Mouse (Mus musculus) hindbrain, embryonic 10.5 days (tissue): ENCODE data around the gene Dus4l. TPM values are rescaled to one million over a fixed set of nuclear protein-coding genes. Genes with fewer than 3 reads are reported as not detected.

Experiments used
- polyA plus RNA-seq: library from polyadenylated mRNA; unstranded; fragments of >200 nt; fragmentation: Nextera tagmentation; extraction: Ambion mirVana; gene quantifications from 2 replicates; pipeline ENCODE4 v1.2.1, GENCODE M21; 2016

The Dus4l gene
- polyA plus RNA-seq, 1 experiment from 2014 or later = 6.9 TPM

Other genes starting within 250 kb of the Dus4l start
- 17.7 and 18.1 TPM in 2 replicates for gene Cbll1, start 155.2 kb downstream of the Dus4l start, polyA plus RNA-seq
- gene Slc26a4, start 94.9 kb downstream of the Dus4l start, polyA plus RNA-seq = 0.09 TPM in 1 of 2 replicates, not detected in the other
- 19.7 and 21.0 TPM in 2 replicates for gene Bcap29, start 20.2 kb downstream of the Dus4l start, polyA plus RNA-seq
- gene Cog5, start within 50 bp of the Dus4l start, polyA plus RNA-seq = 26.9 TPM in 2 replicates
- 2.4 and 4.9 TPM in 2 replicates for gene Gpr22, start 59.1 kb upstream of the Dus4l start, polyA plus RNA-seq